8 mouse cellular contexts compared by ENCODE assay signal in genomic region chr12:83072181-83072887, GRCm38 (mm10).
A peak's percentile ranks its signal among the peaks of the same experiment; 100 is the strongest.
DNase-seq lines count a peak whose midpoint lies in the region; ATAC-seq and TF ChIP-seq lines count a peak whose summit lies in the region.

No protein-coding gene starts in this region.

- TF ChIP-seq CTCF in G1E (IDR thresholded peaks at IDR 0.05; ENCODE audit: low read depth, low read length), result peak; percentile 59; the same call in 1 of the 2 replicates
- peak; percentile 42; the same call in 1 of the 2 replicates for TF ChIP-seq CTCF in cortical plate, adult 2 months (IDR thresholded peaks at IDR 0.05; ENCODE audit: extremely low read depth, insufficient read depth, low read length)

- no peak overlapping the region for H3K9ac ChIP-seq in midbrain, embryonic 11.5 days (ENCODE audit: low read length)

- no peak overlapping the region for H3K27ac ChIP-seq in cortical plate, adult 2 months (ENCODE audit: insufficient read depth, low read length)
- peak overlapping the region; percentile 51 for H3K27ac ChIP-seq in midbrain, embryonic 11.5 days (ENCODE audit: low read depth, low read length)

- H3K4me1 ChIP-seq in G1E (ENCODE audit: insufficient read depth, low read depth, low read length), result peaks cover 48% of the 10 kb centered on the region
- H3K4me1 ChIP-seq in cortical plate, adult 2 months (ENCODE audit: control insufficient read depth, insufficient read depth, low read length), result no peaks in the 10 kb centered on the region
- H3K4me1 ChIP-seq in midbrain, embryonic 11.5 days (ENCODE audit: control insufficient read depth, insufficient read depth, low read length), result peaks cover 2% of the 10 kb centered on the region; the same call in 1 of the 2 replicates

- 55% methylated on average over 3 of the region's 3 CpGs for WGBS in midbrain, embryonic 11.5 days

- H3K27me3 ChIP-seq in G1E (ENCODE audit: insufficient read depth, low read length), result peaks cover 13% of the 10 kb centered on the region; the same call in 1 of the 2 replicates
- H3K27me3 ChIP-seq in midbrain, embryonic 11.5 days (ENCODE audit: control insufficient read depth, insufficient read depth, low read length), result no peaks in the 10 kb centered on the region

- no peak for TF ChIP-seq POLR2A in cortical plate, adult 2 months (IDR thresholded peaks at IDR 0.05; ENCODE audit: extremely low read depth, insufficient read depth, low read length)

- ATAC-seq in cerebellum, adult (ENCODE audit: insufficient number of reproducible peaks, low FRiP score, low TSS enrichment), result peak; percentile 71; the same call in 1 of the 2 replicates
- ATAC-seq in G1E (ENCODE audit: extremely low read depth, insufficient number of reproducible peaks, low FRiP score, poor library complexity, severe bottlenecking), result no peak
- ATAC-seq in midbrain, embryonic 11.5 days (ENCODE audit: low FRiP score), result no peak

- H3K4me2 ChIP-seq in midbrain, embryonic 11.5 days, result no peak overlapping the region

- peak overlapping the region; percentile 61; the same call in 1 of the 2 replicates for H3K4me3 ChIP-seq in G1E (ENCODE audit: low read depth, low read length)
- H3K4me3 ChIP-seq in cortical plate, adult 2 months (ENCODE audit: insufficient read depth, low read length), result no peak overlapping the region
- no peak overlapping the region for H3K4me3 ChIP-seq in midbrain, embryonic 11.5 days (ENCODE audit: low read depth, low read length)

- no peaks in the 10 kb centered on the region for H3K9me3 ChIP-seq in G1E (replicated peaks)
- no peaks in the 10 kb centered on the region for H3K9me3 ChIP-seq in midbrain, embryonic 11.5 days (ENCODE audit: control insufficient read depth, low read length)

- no peak for DNase-seq in cerebellum, postnatal 4 days (ENCODE audit: low spot score in 2 of 2)
- DNase-seq in G1E (ENCODE audit: low spot score), result peak; percentile 66
- DNase-seq in heart, postnatal 10 days, result peak; percentile 41 to 55
- DNase-seq in midbrain, embryonic 11.5 days (ENCODE audit: low spot score, missing footprints), result peak; percentile 86
- DNase-seq in adrenal gland, adult 8-10 months, result no peak
- DNase-seq in left cerebral cortex, postnatal 10 days (ENCODE audit: extremely low spot score in 1 of 2, low spot score in 2 of 2), result no peak

- intact Hi-C loops in heart, postnatal 10 days (cut with DNase I), result loop anchor here (2.0 kb wide), 1 partner anchor 430 kb away; no protein-coding TSS in a partner anchor
- intact Hi-C loops in left cerebral cortex, postnatal 10 days (cut with DNase I), result no loop called here

- H3K36me3 ChIP-seq in G1E (replicated peaks), result no peaks in the 10 kb centered on the region
- H3K36me3 ChIP-seq in midbrain, embryonic 11.5 days (ENCODE audit: control insufficient read depth, insufficient read depth, low read length), result no peaks in the 10 kb centered on the region

Comparison
In these comparisons a context has a peak if more than half of its experiments do, and no peak if none do; other contexts are left out.
1. DNase-seq: peak in G1E (single experiment), heart, postnatal 10 days (2 of 2) and midbrain, embryonic 11.5 days (single experiment); none in cerebellum, postnatal 4 days (0 of 2), adrenal gland, adult 8-10 months (single experiment) and left cerebral cortex, postnatal 10 days (0 of 2).